Mouse (Mus musculus) heart, embryonic 15.5 days (tissue): ENCODE results near the gene Birc2. TPM values are rescaled to one million over a fixed set of nuclear protein-coding genes. Genes with fewer than 3 reads are reported as not detected.
A peak's percentile ranks its signal among the peaks of the same experiment; 100 is the strongest.

Experiments
- ATAC-seq: fragments of 200-750 bp; cut with Nextera tagmentation; replicated peaks from 2 replicates; pipeline ENCODE4 v1.8.0; 2017; ENCODE audit warnings: low read depth, moderate TSS enrichment; ENCODE audit not compliant: insufficient number of reproducible peaks, insufficient read depth, low FRiP score
- H3K27ac ChIP-seq: fragments of 300-500 bp; sonication (generic); 2 replicates; pipeline ENCODE4 v1.5.1; 2015; ENCODE audit warnings: mild to moderate bottlenecking, inconsistent platforms
- H3K27me3 ChIP-seq: fragments of 300-500 bp; sonication (generic); 2 replicates; pipeline ENCODE4 v1.6.1; 2015; ENCODE audit warnings: inconsistent platforms
- H3K36me3 ChIP-seq: fragments of 300-500 bp; sonication (generic); 2 replicates; pipeline ENCODE4 v1.6.1; 2015; ENCODE audit warnings: mild to moderate bottlenecking, inconsistent platforms
- H3K4me1 ChIP-seq: fragments of 300-500 bp; sonication (generic); replicated peaks from 2 replicates; pipeline ENCODE4 v1.6.1; 2015; ENCODE audit warnings: inconsistent platforms
- H3K4me2 ChIP-seq: fragments of 300-500 bp; sonication (generic); 2 replicates; pipeline ENCODE4 v1.6.1; 2015; ENCODE audit warnings: inconsistent platforms, mild to moderate bottlenecking, moderate library complexity
- H3K4me3 ChIP-seq: fragments of 300-500 bp; sonication (generic); 2 replicates; pipeline ENCODE4 v1.5.1; 2015; ENCODE audit warnings: mild to moderate bottlenecking, inconsistent platforms
- H3K9ac ChIP-seq: fragments of 300-500 bp; sonication (generic); 2 replicates; pipeline ENCODE4 v1.6.1; 2015; ENCODE audit warnings: mild to moderate bottlenecking, inconsistent platforms
- H3K9me3 ChIP-seq: fragments of 300-500 bp; sonication (generic); replicated peaks from 2 replicates; pipeline ENCODE4 v1.6.1; 2016; ENCODE audit warnings: inconsistent platforms
- WGBS: fragments of 180-500 bp; shearing (Covaris S2); methylation state at CpG from one replicate; pipeline ENCODE4 v1.1.7; 2015; ENCODE audit warnings: mixed read lengths; 5-methylcytosine and 5-hydroxymethylcytosine counted together
- polyA plus RNA-seq: library from polyadenylated mRNA; unstranded; fragments of >200 nt; fragmentation: Nextera tagmentation; extraction: Ambion mirVana; gene quantifications from 2 replicates; pipeline ENCODE4 v1.2.1, GENCODE M21; 2015

The Birc2 gene
- polyA plus RNA-seq, 1 experiment from 2014 or later: 25.5 TPM

GRCm38 (mm10) chr9:7841221-7841620, 4.4 kb upstream of the Birc2 start:
- WGBS: 62% methylated on average over 6 of the region's 6 CpGs
- peaks cover 8% of the 10 kb centered on the region; the same call in 1 of the 2 replicates for H3K4me1 ChIP-seq
- H3K9me3 ChIP-seq: no peaks in the 10 kb centered on the region
- H3K4me3 ChIP-seq: no peak overlapping the region
- no peaks in the 10 kb centered on the region for H3K36me3 ChIP-seq
- no peaks in the 10 kb centered on the region for H3K27me3 ChIP-seq
- H3K9ac ChIP-seq: no peak overlapping the region
- no peak overlapping the region for H3K27ac ChIP-seq
- H3K4me2 ChIP-seq: no peak overlapping the region
- ATAC-seq: no peak

- Histone ChIP-seq H3K27ac (peak overlapping the region; percentile 99), H3K4me2 (peak overlapping the region; percentile 69), H3K9me3 (no peaks in the 10 kb centered on the region), H3K36me3 (peaks cover 9% of the 10 kb centered on the region; the same call in 1 of the 2 replicates), H3K27me3 (no peaks in the 10 kb centered on the region), H3K4me3 (peak overlapping the region; percentile 68), H3K4me1 (peaks cover 22% of the 10 kb centered on the region), H3K9ac (peak overlapping the region; percentile 77)
- WGBS: 22% methylated on average over 14 of the region's 14 CpGs
- no peak for ATAC-seq
Observed at GRCm38 (mm10) chr9:7837806-7838440, 1.1 kb upstream of the Birc2 start.

- no peaks in the 10 kb centered on the region for H3K9me3 ChIP-seq
- peak overlapping the region; percentile 99 for H3K27ac ChIP-seq
- ATAC-seq: peak; percentile 47
- no peaks in the 10 kb centered on the region for H3K27me3 ChIP-seq
- under 1% methylated on average over 16 of the region's 16 CpGs for WGBS
- H3K4me3 ChIP-seq: peak overlapping the region; percentile 68
- peak overlapping the region; percentile 77 for H3K9ac ChIP-seq
- peaks cover 9% of the 10 kb centered on the region; the same call in 1 of the 2 replicates for H3K36me3 ChIP-seq
- H3K4me1 ChIP-seq: peaks cover 29% of the 10 kb centered on the region
- peak overlapping the region; percentile 72 for H3K4me2 ChIP-seq
Observed at GRCm38 (mm10) chr9:7836331-7836730, 533 bp downstream of the Birc2 start.

GRCm38 (mm10) chr9:7835302-7835701, 1.6 kb downstream of the Birc2 start:
- no peak overlapping the region for H3K27ac ChIP-seq
- H3K4me2 ChIP-seq: peak overlapping the region; percentile 72; the same call in 1 of the 2 replicates
- H3K9me3 ChIP-seq: no peaks in the 10 kb centered on the region
- no peak for ATAC-seq
- H3K27me3 ChIP-seq: no peaks in the 10 kb centered on the region
- peaks cover 9% of the 10 kb centered on the region; the same call in 1 of the 2 replicates for H3K36me3 ChIP-seq
- H3K4me3 ChIP-seq: no peak overlapping the region
- 72% methylated on average over 1 of the region's 1 CpGs for WGBS
- H3K4me1 ChIP-seq: peaks cover 29% of the 10 kb centered on the region
- H3K9ac ChIP-seq: no peak overlapping the region

GRCm38 (mm10) chr9:7833421-7833820, 3.4 kb downstream of the Birc2 start:
- H3K27ac ChIP-seq: no peak overlapping the region
- ATAC-seq: no peak
- peaks cover 9% of the 10 kb centered on the region; the same call in 1 of the 2 replicates for H3K36me3 ChIP-seq
- H3K27me3 ChIP-seq: no peaks in the 10 kb centered on the region
- WGBS: 79% methylated on average over 6 of the region's 6 CpGs
- no peak overlapping the region for H3K4me3 ChIP-seq
- peak overlapping the region; percentile 33 for H3K4me2 ChIP-seq
- H3K9me3 ChIP-seq: no peaks in the 10 kb centered on the region
- no peak overlapping the region for H3K9ac ChIP-seq
- peaks cover 39% of the 10 kb centered on the region for H3K4me1 ChIP-seq

DNA sequence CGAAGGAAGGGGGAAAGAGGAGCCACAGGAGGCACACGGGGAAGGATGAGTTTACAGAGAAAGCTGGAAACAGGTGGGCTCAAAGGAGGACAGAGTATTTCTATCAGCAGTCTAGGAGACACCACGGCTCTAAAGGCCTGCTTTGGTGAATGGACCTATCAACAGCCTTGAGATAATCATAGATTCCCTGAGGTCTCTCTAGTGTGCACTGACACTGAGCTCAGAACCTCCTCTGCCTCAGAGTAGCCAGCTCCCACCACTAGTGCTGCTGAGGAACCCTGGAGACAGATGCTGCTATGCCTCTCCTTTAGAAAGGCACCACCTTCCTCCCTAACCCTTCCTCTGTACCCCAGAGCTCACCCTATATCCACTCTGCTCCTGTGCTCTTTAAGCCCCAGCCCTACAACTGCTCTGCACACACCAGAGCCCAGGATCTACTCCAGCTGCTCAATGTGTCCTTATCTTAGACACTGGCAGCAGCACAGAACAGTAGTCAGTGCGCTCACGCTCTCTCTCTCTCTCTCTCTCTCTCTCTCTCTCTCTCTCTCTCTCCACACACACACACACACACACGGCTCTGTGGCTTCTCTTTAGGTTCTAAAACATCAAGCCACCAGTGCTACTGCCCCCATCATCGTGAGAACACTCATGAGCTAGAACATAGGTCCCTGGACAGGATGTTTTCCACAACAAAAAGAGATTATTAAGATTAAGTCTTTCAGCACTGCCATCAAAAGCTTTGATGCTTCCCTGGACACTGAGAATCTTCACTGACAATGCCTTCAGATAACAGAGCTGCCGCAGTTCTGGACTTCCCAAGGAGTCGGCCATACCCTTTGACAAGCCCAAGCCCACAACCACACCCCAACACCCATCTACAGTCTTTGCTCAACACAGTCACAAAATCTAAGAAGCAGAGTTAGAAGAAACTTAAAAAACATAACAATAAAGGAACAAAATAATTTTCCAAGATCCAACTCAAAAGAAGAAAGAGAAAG, 7.0 kb downstream of the Birc2 start:
- Histone ChIP-seq H3K27ac (peak overlapping the region; percentile 53), H3K9ac (no peak overlapping the region), H3K4me2 (peak overlapping the region; percentile 38), H3K9me3 (no peaks in the 10 kb centered on the region), H3K36me3 (peaks cover 13% of the 10 kb centered on the region; the same call in 1 of the 2 replicates), H3K4me3 (0 out of 2 replicates have a peak overlapping the region, but pooled peaks have one; percentile 5), H3K27me3 (no peaks in the 10 kb centered on the region), H3K4me1 (peaks cover 33% of the 10 kb centered on the region)
- WGBS: 42% methylated on average over 9 of the region's 9 CpGs
- peak; percentile 87 for ATAC-seq

GRCm38 (mm10) chr9:7828706-7829105, 8.2 kb downstream of the Birc2 start:
- no peak overlapping the region for H3K4me2 ChIP-seq
- H3K4me3 ChIP-seq: no peak overlapping the region
- H3K27ac ChIP-seq: no peak overlapping the region
- 80% methylated on average over 4 of the region's 4 CpGs for WGBS
- H3K27me3 ChIP-seq: no peaks in the 10 kb centered on the region
- ATAC-seq: no peak
- no peaks in the 10 kb centered on the region for H3K9me3 ChIP-seq
- peaks cover 13% of the 10 kb centered on the region for H3K36me3 ChIP-seq
- H3K9ac ChIP-seq: no peak overlapping the region
- peaks cover 23% of the 10 kb centered on the region for H3K4me1 ChIP-seq

DNA sequence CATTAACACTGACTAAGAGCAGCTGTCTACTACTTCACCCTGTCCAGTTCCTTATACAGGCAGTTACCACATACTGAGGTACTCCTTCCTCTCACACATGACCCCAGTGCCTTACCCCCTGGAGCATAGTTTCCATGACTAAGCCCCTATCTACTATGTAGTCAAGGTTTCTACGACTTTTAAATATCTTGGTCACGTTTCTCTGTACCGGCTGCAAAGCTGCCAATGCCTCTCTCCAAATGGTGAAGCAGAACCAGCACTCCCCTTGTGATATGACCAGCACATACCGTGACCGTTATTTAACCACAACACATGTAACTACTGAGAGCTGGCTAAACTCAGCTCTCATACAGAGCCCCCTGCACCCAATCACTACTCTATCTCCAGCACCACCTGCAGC, 11.9 kb downstream of the Birc2 start:
- Histone ChIP-seq H3K4me3 (no peak overlapping the region), H3K9ac (no peak overlapping the region), H3K27ac (no peak overlapping the region), H3K9me3 (no peaks in the 10 kb centered on the region), H3K36me3 (peaks cover 25% of the 10 kb centered on the region), H3K4me1 (peaks cover 7% of the 10 kb centered on the region), H3K4me2 (no peak overlapping the region), H3K27me3 (no peaks in the 10 kb centered on the region)
- WGBS: 78% methylated on average over 5 of the region's 5 CpGs
- ATAC-seq: no peak

GRCm38 (mm10) chr9:7822758-7823157, 14.1 kb downstream of the Birc2 start:
- Histone ChIP-seq H3K4me1 (no peaks in the 10 kb centered on the region), H3K27me3 (no peaks in the 10 kb centered on the region), H3K27ac (no peak overlapping the region), H3K9me3 (no peaks in the 10 kb centered on the region), H3K36me3 (peaks cover 35% of the 10 kb centered on the region), H3K9ac (no peak overlapping the region), H3K4me3 (no peak overlapping the region), H3K4me2 (no peak overlapping the region)
- 73% methylated on average over 3 of the region's 3 CpGs for WGBS
- no peak for ATAC-seq

DNA sequence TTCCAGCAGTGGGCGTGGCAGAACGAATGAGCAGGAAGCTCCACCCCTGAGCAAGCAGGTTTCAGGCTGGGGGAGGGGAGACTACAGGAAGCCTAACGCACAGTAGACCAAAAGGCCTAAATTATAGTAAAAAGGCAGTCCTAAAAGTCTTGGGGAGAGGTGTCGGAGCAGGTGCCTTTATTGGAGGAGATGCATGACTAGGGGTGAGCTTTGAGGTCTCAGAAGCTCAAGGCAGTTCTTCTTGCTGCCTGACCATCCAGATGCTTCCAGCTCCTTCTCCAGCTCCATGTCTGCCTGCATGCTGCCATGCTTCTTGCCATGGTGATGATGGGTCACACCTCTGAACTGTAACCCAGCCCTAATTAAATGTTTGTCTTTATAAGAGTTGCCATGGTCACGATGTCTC, 31.8 kb downstream of the Birc2 start:
- ATAC-seq: no peak
- H3K9me3 ChIP-seq: no peaks in the 10 kb centered on the region
- WGBS: 55% methylated on average over 5 of the region's 5 CpGs

DNA sequence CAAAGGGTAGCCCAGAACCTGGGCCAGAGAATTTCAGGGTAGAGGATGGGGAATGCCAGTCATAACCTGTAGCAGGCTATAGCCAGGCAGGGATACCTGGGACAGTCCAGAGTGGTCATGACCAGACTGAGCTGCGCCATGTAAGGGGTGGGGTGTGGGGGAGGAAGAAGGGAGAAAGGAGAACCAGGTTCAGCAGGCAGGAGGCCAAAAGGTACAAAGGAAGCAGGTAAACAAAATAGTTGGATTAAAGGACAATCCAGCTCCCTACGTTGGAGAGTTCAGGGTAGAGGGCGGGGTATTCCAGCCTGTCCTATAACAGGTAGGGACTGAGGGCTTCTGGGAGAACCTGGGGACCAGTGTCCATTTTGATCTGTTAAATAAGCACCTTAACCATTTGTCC, 38.3 kb downstream of the Birc2 start:
- 81% methylated on average over 3 of the region's 3 CpGs for WGBS
- H3K4me2 ChIP-seq: no peak overlapping the region
- no peaks in the 10 kb centered on the region for H3K4me1 ChIP-seq
- no peaks in the 10 kb centered on the region for H3K9me3 ChIP-seq
- H3K27me3 ChIP-seq: no peaks in the 10 kb centered on the region
- no peak overlapping the region for H3K27ac ChIP-seq
- peaks cover 8% of the 10 kb centered on the region for H3K36me3 ChIP-seq
- no peak overlapping the region for H3K4me3 ChIP-seq
- H3K9ac ChIP-seq: no peak overlapping the region
- ATAC-seq: no peak

More for the DNA sequence above, 31.8 kb downstream of the Birc2 start:
- Histone ChIP-seq H3K36me3 (no peaks in the 10 kb centered on the region), H3K4me2 (no peak overlapping the region), H3K9ac (no peak overlapping the region), H3K4me1 (no peaks in the 10 kb centered on the region), H3K27ac (no peak overlapping the region), H3K4me3 (no peak overlapping the region), H3K27me3 (no peaks in the 10 kb centered on the region)
